Mouse (Mus musculus) stomach, postnatal 0 days (tissue): ENCODE measurements at regions not wholly inside any gene's neighbourhood (a gene's known extent, or its start where the extent isn't known, plus 50 kb on each side); places are given as distances from the start of the nearest gene placed in this dataset.

Experiments used
- ATAC-seq: fragments of 200-750 bp; cut with Nextera tagmentation; 2 replicates; pipeline ENCODE4 v1.8.0; 2017; ENCODE audit not compliant: low FRiP score, low TSS enrichment
- DNase-seq: peaks from one replicate; pipeline ENCODE4 v3.0.0-alpha.2; 2016; ENCODE audit warnings: low spot score
- H3K27ac ChIP-seq: fragments of 300-500 bp; sonication (generic); replicated peaks from 2 replicates; pipeline ENCODE4 v1.5.1; 2014; ENCODE audit warnings: mild to moderate bottlenecking, control low read depth
- H3K27me3 ChIP-seq: fragments of 300-500 bp; sonication (generic); 2 replicates; pipeline ENCODE4 v1.6.1; 2014; ENCODE audit warnings: low read length; ENCODE audit not compliant: control insufficient read depth, insufficient read depth
- H3K36me3 ChIP-seq: fragments of 300-500 bp; sonication (generic); 2 replicates; pipeline ENCODE4 v1.6.1; 2014; ENCODE audit warnings: low read length, mixed read lengths; ENCODE audit not compliant: control insufficient read depth, insufficient read depth
- H3K4me1 ChIP-seq: fragments of 300-500 bp; sonication (generic); replicated peaks from 2 replicates; pipeline ENCODE4 v1.6.1; 2014; ENCODE audit warnings: antibody characterized with exemption; ENCODE audit not compliant: control insufficient read depth, insufficient read depth
- H3K4me2 ChIP-seq: fragments of 300-500 bp; sonication (generic); replicated peaks from 2 replicates; pipeline ENCODE4 v1.6.1; 2014; ENCODE audit warnings: low read depth, mild to moderate bottlenecking, control low read depth, moderate library complexity
- H3K4me3 ChIP-seq: fragments of 300-500 bp; sonication (generic); 2 replicates; pipeline ENCODE4 v1.5.1; 2014; ENCODE audit warnings: low read depth, low read length, control low read depth
- H3K9ac ChIP-seq: fragments of 300-500 bp; sonication (generic); 2 replicates; pipeline ENCODE4 v1.6.1; 2014; ENCODE audit warnings: mild to moderate bottlenecking, low read length, control low read depth, mixed read lengths
- H3K9me3 ChIP-seq: fragments of 300-500 bp; sonication (generic); 2 replicates; pipeline ENCODE4 v1.6.1; 2016; ENCODE audit warnings: low read length; ENCODE audit not compliant: control insufficient read depth
- CTCF ChIP-seq: IDR thresholded peaks from 2 replicates; pipeline ENCODE4 v1.5.1; 2016; ENCODE audit warnings: antibody characterized with exemption, low read depth, mild to moderate bottlenecking, moderate library complexity
- EP300 ChIP-seq: optimal IDR thresholded peaks from 2 replicates; pipeline ENCODE3; 2016; ENCODE audit warnings: antibody characterized with exemption
- WGBS: fragments of 180-500 bp; shearing (Covaris S2); extraction: QIAGEN DNeasy Blood & Tissue Kit; methylation state at CpG from one replicate; pipeline ENCODE4 v1.1.7; 2014; 5-methylcytosine and 5-hydroxymethylcytosine counted together

DNA sequence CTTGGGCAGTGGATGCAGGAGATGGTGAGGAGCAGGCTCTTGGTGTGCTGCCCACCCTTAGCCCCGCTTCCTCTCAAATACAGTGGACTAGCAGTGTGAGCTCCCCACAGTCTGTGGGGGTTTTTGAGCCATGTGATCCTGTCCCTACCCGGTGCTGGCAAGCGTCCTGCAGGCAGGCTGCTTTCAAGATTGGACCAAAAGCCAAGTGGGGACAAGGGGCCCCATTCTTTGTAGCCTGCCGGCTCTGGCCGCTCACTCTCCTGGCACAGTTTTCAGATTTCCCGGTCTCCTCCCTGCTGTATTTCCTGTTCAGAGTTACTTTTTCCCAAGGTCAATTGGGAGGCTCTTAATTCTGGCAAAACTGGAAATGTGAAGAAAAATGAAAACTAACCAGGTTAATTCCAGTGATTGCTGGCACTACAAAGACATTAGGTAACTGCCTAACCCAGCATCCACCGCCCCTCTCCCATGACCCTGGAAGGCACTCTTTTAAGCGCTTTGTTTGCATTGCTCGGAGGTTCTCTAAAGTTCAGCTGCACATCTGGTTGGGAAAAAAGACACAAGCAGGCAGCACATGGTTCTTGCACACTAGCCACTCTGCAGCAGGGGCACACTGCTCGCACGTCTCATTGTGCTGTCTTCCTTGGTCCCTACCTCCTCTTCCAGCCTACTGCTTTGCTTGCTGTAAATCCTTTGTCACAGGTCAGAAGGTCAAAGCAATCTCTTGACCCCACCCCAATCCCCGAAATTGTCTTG is 105.6 kb downstream of the Rassf10 start:
- Histone ChIP-seq H3K27ac (peak overlapping the region; percentile 65), H3K4me2 (0 out of 2 replicates have a peak overlapping the region, but pooled peaks have one; percentile 14), H3K9ac (no peak overlapping the region), H3K4me1 (peaks cover 9% of the 10 kb centered on the region; the same call in 1 of the 2 replicates), H3K36me3 (no peaks in the 10 kb centered on the region), H3K27me3 (no peaks in the 10 kb centered on the region), H3K9me3 (no peaks in the 10 kb centered on the region), H3K4me3 (no peak overlapping the region)
- TF ChIP-seq CTCF (no peak), EP300 (no peak)
- ATAC-seq (peak; percentile 32; the same call in 1 of the 2 replicates), DNase-seq (peak; percentile 76)
- 9% methylated on average over 12 of the region's 12 CpGs for WGBS

- Histone ChIP-seq H3K27ac (peak overlapping the region; percentile 65), H3K4me3 (no peak overlapping the region), H3K27me3 (no peaks in the 10 kb centered on the region), H3K36me3 (no peaks in the 10 kb centered on the region), H3K9ac (no peak overlapping the region), H3K4me1 (peaks cover 9% of the 10 kb centered on the region; the same call in 1 of the 2 replicates), H3K4me2 (no peak overlapping the region), H3K9me3 (no peaks in the 10 kb centered on the region)
- DNase-seq (no peak), ATAC-seq (no peak)
- 30% methylated on average over 5 of the region's 5 CpGs for WGBS
- TF ChIP-seq EP300 (no peak), CTCF (no peak)
These were observed 106.2 kb downstream of the Rassf10 start for GRCm38 (mm10) chr7:113059967-113060284.

- no peak overlapping the region for H3K4me2 ChIP-seq
- no peak overlapping the region for H3K4me3 ChIP-seq
- H3K9ac ChIP-seq, result no peak overlapping the region
- ATAC-seq, result no peak
- WGBS, result 67% methylated on average over 7 of the region's 7 CpGs
- H3K27me3 ChIP-seq, result no peaks in the 10 kb centered on the region
- H3K4me1 ChIP-seq, result peaks cover 9% of the 10 kb centered on the region; the same call in 1 of the 2 replicates
- no peaks in the 10 kb centered on the region for H3K36me3 ChIP-seq
- no peak overlapping the region for H3K27ac ChIP-seq
- no peak for DNase-seq
- no peaks in the 10 kb centered on the region for H3K9me3 ChIP-seq
- TF ChIP-seq EP300 (no peak), CTCF (no peak)
These were observed 107.2 kb downstream of the Rassf10 start for GRCm38 (mm10) chr7:113060991-113061390.

GRCm38 (mm10) chr7:113066536-113066935 is 112.8 kb downstream of the Rassf10 start:
- DNase-seq, result no peak
- ATAC-seq, result no peak
- H3K27ac ChIP-seq, result no peak overlapping the region
- H3K9me3 ChIP-seq, result no peaks in the 10 kb centered on the region
- H3K9ac ChIP-seq, result no peak overlapping the region
- no peak overlapping the region for H3K4me2 ChIP-seq
- TF ChIP-seq CTCF (no peak), EP300 (no peak)
- H3K27me3 ChIP-seq, result no peaks in the 10 kb centered on the region
- WGBS, result 68% methylated on average over 12 of the region's 12 CpGs
- H3K4me1 ChIP-seq, result no peaks in the 10 kb centered on the region
- H3K36me3 ChIP-seq, result no peaks in the 10 kb centered on the region
- H3K4me3 ChIP-seq, result no peak overlapping the region

DNA sequence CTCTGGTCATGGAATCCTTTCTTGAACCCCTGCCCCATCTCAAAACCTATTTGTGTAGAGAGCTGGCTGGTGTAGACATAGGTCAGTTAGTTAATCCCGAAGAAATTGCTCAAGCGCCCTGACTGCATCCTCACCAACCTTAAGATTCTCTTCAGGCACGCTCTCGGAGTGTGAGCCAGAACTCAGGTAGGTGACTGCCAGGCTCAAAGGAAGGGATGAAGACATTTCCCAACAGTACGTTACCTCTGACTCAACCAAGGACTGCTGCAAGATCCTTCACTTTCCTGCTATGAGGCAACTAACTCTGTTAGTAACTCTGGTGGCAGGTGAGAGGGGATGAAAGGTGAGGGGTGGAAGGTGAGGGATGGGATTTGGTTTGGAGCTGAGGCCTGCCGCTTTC is 114.5 kb downstream of the Rassf10 start:
- WGBS, result 89% methylated on average over 6 of the region's 6 CpGs
- Histone ChIP-seq H3K9me3 (no peaks in the 10 kb centered on the region), H3K9ac (no peak overlapping the region), H3K27ac (no peak overlapping the region), H3K36me3 (no peaks in the 10 kb centered on the region), H3K4me3 (no peak overlapping the region), H3K4me1 (no peaks in the 10 kb centered on the region), H3K4me2 (no peak overlapping the region), H3K27me3 (no peaks in the 10 kb centered on the region)
- ATAC-seq (no peak), DNase-seq (no peak)
- TF ChIP-seq CTCF, result no peak
- TF ChIP-seq EP300, result no peak

GRCm38 (mm10) chr7:113069336-113069924 is 115.7 kb downstream of the Rassf10 start:
- ATAC-seq (no peak), DNase-seq (no peak)
- Histone ChIP-seq H3K36me3 (no peaks in the 10 kb centered on the region), H3K27me3 (no peaks in the 10 kb centered on the region), H3K4me3 (no peak overlapping the region), H3K9ac (no peak overlapping the region), H3K4me1 (no peaks in the 10 kb centered on the region), H3K9me3 (no peaks in the 10 kb centered on the region), H3K4me2 (no peak overlapping the region), H3K27ac (no peak overlapping the region)
- TF ChIP-seq EP300, result no peak
- TF ChIP-seq CTCF, result no peak
- 56% methylated on average over 4 of the region's 4 CpGs for WGBS
